Mouse (Mus musculus) CH12.LX (cell line): ENCODE data around the gene Tex14. TPM values are rescaled to one million over a fixed set of nuclear protein-coding genes. Genes with fewer than 3 reads are reported as not detected.

Experiments
- DNase-seq: peaks from one replicate; pipeline ENCODE4 v3.0.0-alpha.2; 2013; ENCODE audit errors: extremely low read depth
- H3K27ac ChIP-seq: 2 replicates; pipeline ENCODE4 v1.5.1; 2012; ENCODE audit warnings: low read depth, mild to moderate bottlenecking, control low read depth, moderate library complexity; ENCODE audit not compliant: insufficient read depth
- H3K27me3 ChIP-seq: replicated peaks from 2 replicates; pipeline ENCODE3; 2012; ENCODE audit warnings: inconsistent platforms
- H3K36me3 ChIP-seq, 2 experiments: replicated peaks in 1 of 2; 2 replicates each; pipeline versions ENCODE3 to v1.6.1; 2012; ENCODE audit warnings: inconsistent platforms in 1 of 2, low read length in 1 of 2, mild to moderate bottlenecking in 1 of 2, mixed read lengths in 1 of 2, moderate library complexity in 1 of 2; ENCODE audit not compliant: control insufficient read depth in 1 of 2, insufficient read depth in 1 of 2
- H3K4me1 ChIP-seq, 2 experiments: 2 replicates each; pipeline ENCODE4 v1.6.1; 2012; ENCODE audit warnings: inconsistent platforms in 1 of 2, moderate library complexity in 1 of 2; ENCODE audit not compliant: insufficient read depth in 2 of 2, control insufficient read depth in 1 of 2
- H3K4me2 ChIP-seq: 2 replicates; pipeline ENCODE4 v1.6.1; 2012; ENCODE audit warnings: low read depth, mild to moderate bottlenecking, control low read depth; ENCODE audit not compliant: poor library complexity, insufficient read depth, severe bottlenecking
- H3K4me3 ChIP-seq, 3 experiments: fragments of 150-350 bp in 1 of 3; sonication (generic) in 1 of 3; replicated peaks in 1 of 3; 2 replicates each; pipeline versions ENCODE3 to v1.5.1; 2011 to 2012; ENCODE audit warnings: low read depth in 2 of 3, low read length in 2 of 3, mild to moderate bottlenecking in 2 of 3, moderate library complexity in 2 of 3, control low read depth in 1 of 3, improper control_type of control experiment in 1 of 3, inconsistent platforms in 1 of 3, mixed read lengths in 1 of 3; ENCODE audit not compliant: poor library complexity in 1 of 3
- H3K79me2 ChIP-seq: replicated peaks from 2 replicates; pipeline ENCODE4 v1.6.1; 2012; ENCODE audit warnings: mild to moderate bottlenecking, moderate library complexity; ENCODE audit not compliant: control insufficient read depth, poor library complexity, insufficient read depth, severe bottlenecking; ENCODE audit errors: extremely low read depth
- H3K9ac ChIP-seq: 2 replicates; pipeline ENCODE4 v1.6.1; 2012; ENCODE audit warnings: low read depth, mild to moderate bottlenecking, control low read depth, moderate library complexity; ENCODE audit not compliant: insufficient read depth
- H3K9me3 ChIP-seq: replicated peaks from 2 replicates; pipeline ENCODE3; 2012; ENCODE audit warnings: low read length, inconsistent platforms, mixed read lengths
- BHLHE40 ChIP-seq: IDR thresholded peaks from 2 replicates; pipeline ENCODE4 v1.6.1; 2011; ENCODE audit warnings: mild to moderate bottlenecking, low read depth, low read length, improper control_type of control experiment
- CTCF ChIP-seq, 2 experiments: IDR thresholded peaks in 1 of 2; conservative IDR thresholded peaks in 1 of 2; 2 replicates each; pipeline ENCODE4 v1.5.1; 2011 to 2012; ENCODE audit warnings: low read depth in 2 of 2, low read length in 2 of 2, improper control_type of control experiment in 1 of 2, inconsistent platforms in 1 of 2, mild to moderate bottlenecking in 1 of 2, moderate library complexity in 1 of 2
- ETS1 ChIP-seq: conservative IDR thresholded peaks from 2 replicates; pipeline ENCODE4 v1.6.1; 2012; ENCODE audit warnings: low read depth, mild to moderate bottlenecking, inconsistent platforms, low read length, improper control_type of control experiment, moderate library complexity
- IRF4 ChIP-seq: IDR thresholded peaks from 2 replicates; pipeline ENCODE4 v1.6.1; 2014; ENCODE audit warnings: low read depth, mild to moderate bottlenecking, inconsistent platforms, low read length, improper control_type of control experiment
- JUN ChIP-seq: IDR thresholded peaks from 2 replicates; pipeline ENCODE4 v1.6.1; 2011; ENCODE audit warnings: low read depth, mild to moderate bottlenecking, low read length, improper control_type of control experiment, moderate library complexity; ENCODE audit not compliant: insufficient read depth
- MAZ ChIP-seq: IDR thresholded peaks from 2 replicates; pipeline ENCODE4 v1.6.1; 2012; ENCODE audit warnings: low read depth, mild to moderate bottlenecking, inconsistent platforms, low read length, improper control_type of control experiment, moderate library complexity
- MEF2A ChIP-seq: IDR thresholded peaks from 2 replicates; pipeline ENCODE4 v1.6.1; 2014; ENCODE audit warnings: low read depth, mild to moderate bottlenecking, inconsistent platforms, low read length, improper control_type of control experiment, borderline replicate concordance
- NELFE ChIP-seq: IDR thresholded peaks from 2 replicates; pipeline ENCODE4 v1.6.1; 2011; ENCODE audit warnings: low read depth, low read length, improper control_type of control experiment
- POLR2A ChIP-seq: IDR thresholded peaks from 2 replicates; pipeline ENCODE4 v1.6.1; 2011; ENCODE audit warnings: low read depth, mild to moderate bottlenecking, improper control_type of control experiment, low read length
- RAD21 ChIP-seq: IDR thresholded peaks from 2 replicates; pipeline ENCODE4 v1.6.1; 2011; ENCODE audit warnings: low read depth, mild to moderate bottlenecking, low read length, improper control_type of control experiment, moderate library complexity
- SIN3A ChIP-seq: IDR thresholded peaks from 2 replicates; pipeline ENCODE4 v1.6.1; 2012; ENCODE audit warnings: low read length, improper control_type of control experiment, inconsistent platforms
- SMC3 ChIP-seq: IDR thresholded peaks from 2 replicates; pipeline ENCODE4 v1.6.1; 2011; ENCODE audit warnings: low read depth, low read length, improper control_type of control experiment
- UBTF ChIP-seq: IDR thresholded peaks from 2 replicates; pipeline ENCODE4 v1.6.1; 2012; ENCODE audit warnings: low read depth, mild to moderate bottlenecking, inconsistent platforms, low read length, improper control_type of control experiment, moderate library complexity
- USF1 ChIP-seq: IDR thresholded peaks from 2 replicates; pipeline ENCODE4 v1.6.1; 2014; ENCODE audit warnings: low read depth, mild to moderate bottlenecking, inconsistent platforms, low read length, improper control_type of control experiment
- ZC3H11A ChIP-seq: IDR thresholded peaks from 2 replicates; pipeline ENCODE4 v1.6.1; 2012; ENCODE audit warnings: low read depth, mild to moderate bottlenecking, inconsistent platforms, low read length, improper control_type of control experiment
- ZNF384 ChIP-seq: IDR thresholded peaks from 2 replicates; pipeline ENCODE4 v1.6.1; 2012; ENCODE audit warnings: low read depth, low read length, improper control_type of control experiment, inconsistent platforms
- dilution Hi-C: fragments of 300-500 bp; cut with MboI; formaldehyde crosslinking; loops from 2 replicates; pipeline ENCODE4 v1.14.3; 2020; ENCODE audit warnings: low sequenced_read_pairs; ENCODE audit not compliant: extremely low pct_unique_long_range_greater_than_20kb, extremely low pct_ligation_motif_present
- in situ Hi-C: fragments of 300-500 bp; cut with MboI; formaldehyde crosslinking; loops from 3 replicates; pipeline ENCODE4 v1.14.3; 2019; ENCODE audit warnings: low sequenced_read_pairs, low pct_ligation_motif_present, low pct_unique_long_range_greater_than_20kb, mixed read lengths
- polyA plus RNA-seq: library from polyadenylated mRNA; unstranded; fragments of >175 nt; gene quantifications from 2 replicates; pipeline ENCODE4 v1.2.1, GENCODE M21; 2012; ENCODE audit warnings: low read depth; ENCODE audit not compliant: insufficient read length
- total RNA-seq, 2 experiments: library from RNA; depleted of rRNA; stranded (reverse); fragments of 300-350 nt in 1 of 2; fragments of >200 nt in 1 of 2; gene quantifications; 2 replicates each; pipeline ENCODE4 v1.2.3; 2012 to 2014

Gene Tex14
- total and polyA plus RNA-seq, 3 experiments: 1.3 to 2.1 (median 1.4) TPM

DNA sequence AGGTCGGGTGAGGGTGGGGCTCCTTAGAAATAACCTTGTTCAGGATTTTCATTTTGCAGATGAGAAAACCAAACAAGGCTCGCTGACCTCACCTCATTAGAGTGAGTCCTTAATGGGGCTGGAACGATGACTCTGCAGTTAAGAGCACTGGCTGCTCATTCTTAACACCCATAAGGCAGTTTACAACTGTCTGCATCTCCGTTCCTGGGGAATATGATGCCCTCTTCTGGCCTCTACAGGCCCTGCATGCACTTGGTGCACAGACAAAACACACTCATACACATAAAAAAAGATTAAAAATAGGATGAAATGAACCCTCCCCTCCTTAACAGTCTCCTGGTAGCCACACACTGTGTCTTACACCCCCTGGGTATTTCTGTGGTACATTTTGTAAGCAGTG lies 123.1 kb downstream of the Tex14 start:
- Histone ChIP-seq H3K4me3 (no peak overlapping the region), H3K27ac (no peak overlapping the region), H3K27me3 (no peaks in the 10 kb centered on the region), H3K4me2 (no peak overlapping the region), H3K4me1 (peaks cover 7 to 40% of the 10 kb centered on the region in 2 experiments), H3K9me3 (no peaks in the 10 kb centered on the region), H3K79me2 (no peaks in the 10 kb centered on the region), H3K36me3 (no peaks in the 10 kb centered on the region), H3K9ac (no peak overlapping the region)
- peak; percentile 52 for DNase-seq
- dilution Hi-C loops: no loop called here
- TF ChIP-seq IRF4: no peak
- TF ChIP-seq SMC3: peak; percentile 30
- no peak for TF ChIP-seq MEF2A
- TF ChIP-seq CTCF (conservative IDR thresholded peaks at IDR 0.05 in 1 of 2, IDR thresholded peaks at IDR 0.05 in 1 of 2; ENCODE audit: low read depth in 2 of 2, low read length in 2 of 2): peak; percentile 64 to 65; a peak in 3 of 4 replicates
- TF ChIP-seq UBTF: no peak
- no peak for TF ChIP-seq MAZ
- no peak for TF ChIP-seq ZNF384
- TF ChIP-seq JUN: no peak
- TF ChIP-seq BHLHE40: no peak
- no peak for TF ChIP-seq NELFE
- peak; percentile 45 for TF ChIP-seq RAD21
- TF ChIP-seq POLR2A: no peak
- in situ Hi-C loops: no loop called here

DNA sequence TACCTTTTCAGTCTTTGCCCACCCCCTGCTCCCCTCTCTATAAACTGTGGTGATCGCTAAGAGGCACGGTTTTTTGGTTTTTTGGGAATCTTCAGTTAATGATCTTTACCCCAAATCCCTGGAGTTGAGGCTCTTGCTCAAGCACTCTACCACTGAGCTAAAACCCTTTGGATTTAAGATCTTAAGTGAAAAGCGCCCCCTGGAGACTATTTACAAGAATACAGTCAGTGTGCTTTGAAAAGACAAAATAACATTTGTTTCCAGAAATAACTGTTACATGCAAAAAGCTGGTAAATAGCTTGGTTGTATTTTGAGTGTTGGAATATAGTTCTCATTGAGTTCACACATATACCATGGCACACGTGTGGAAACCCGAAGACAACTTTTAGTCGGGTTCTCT lies 126.8 kb downstream of the Tex14 start:
- dilution Hi-C loops: no loop called here
- no peak overlapping the region for H3K4me2 ChIP-seq
- H3K4me1 ChIP-seq: peaks cover 5 to 15% of the 10 kb centered on the region in 2 experiments
- no peaks in the 10 kb centered on the region for H3K9me3 ChIP-seq
- no peak overlapping the region for H3K4me3 ChIP-seq
- H3K36me3 ChIP-seq: no peaks in the 10 kb centered on the region
- H3K79me2 ChIP-seq: no peaks in the 10 kb centered on the region
- H3K27ac ChIP-seq: no peak overlapping the region
- peak; percentile 52 for TF ChIP-seq RAD21
- no peak for TF ChIP-seq SIN3A
- TF ChIP-seq CTCF (conservative IDR thresholded peaks at IDR 0.05 in 1 of 2, IDR thresholded peaks at IDR 0.05 in 1 of 2; ENCODE audit: low read depth in 2 of 2, low read length in 2 of 2): peak; percentile 46 to 71
- peak; percentile 23; the same call in 1 of the 2 replicates for TF ChIP-seq SMC3
- in situ Hi-C loops: no loop called here
- H3K27me3 ChIP-seq: no peaks in the 10 kb centered on the region
- DNase-seq: peak; percentile 43
- no peak overlapping the region for H3K9ac ChIP-seq

DNA sequence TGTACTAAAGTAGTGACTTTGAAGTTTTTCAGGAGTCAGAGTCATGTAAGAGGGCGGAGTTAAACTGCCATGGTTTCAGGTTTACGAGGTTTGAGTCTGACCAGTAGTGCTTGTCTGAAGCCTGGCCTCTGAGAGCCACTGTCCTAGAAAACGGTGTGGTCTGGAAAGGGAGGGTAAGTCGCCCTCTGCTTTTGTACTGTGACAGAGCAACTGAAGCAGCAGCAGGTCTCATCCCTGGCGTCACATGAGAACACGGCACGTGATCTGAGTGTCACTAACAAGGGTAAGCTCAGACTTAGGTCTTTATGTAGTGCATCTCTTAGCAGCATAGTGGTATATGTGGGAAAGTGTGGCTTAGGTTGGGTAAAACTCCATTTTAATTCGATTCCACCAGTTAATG lies 137.4 kb downstream of the Tex14 start:
- H3K4me1 ChIP-seq: peaks cover 3 to 17% of the 10 kb centered on the region in 2 experiments; a peak in 3 of 4 replicates
- in situ Hi-C loops (no loop called here), dilution Hi-C loops (no loop called here)
- peaks cover 2% of the 10 kb centered on the region for H3K9me3 ChIP-seq
- no peak for DNase-seq
- H3K79me2 ChIP-seq: no peaks in the 10 kb centered on the region
- H3K27me3 ChIP-seq: no peaks in the 10 kb centered on the region
- no peak overlapping the region; the same call in 1 of the 2 replicates for H3K4me2 ChIP-seq
- H3K27ac ChIP-seq: no peak overlapping the region
- H3K9ac ChIP-seq: no peak overlapping the region
- no peak overlapping the region for H3K4me3 ChIP-seq
- no peak for TF ChIP-seq ZC3H11A
- TF ChIP-seq USF1: peak; percentile 12; the same call in 1 of the 2 replicates
- peak; percentile 46; the same call in 1 of the 2 replicates for TF ChIP-seq BHLHE40
- TF ChIP-seq ETS1: no peak
- no peaks in the 10 kb centered on the region for H3K36me3 ChIP-seq
